Mouse (Mus musculus) heart, embryonic 11.5 days (tissue): Measurements from ENCODE around the gene Disp1. TPM values are rescaled to one million over a fixed set of nuclear protein-coding genes. Genes with fewer than 3 reads are reported as not detected.
A peak's percentile ranks its signal among the peaks of the same experiment; 100 is the strongest.

Experiments used
- ATAC-seq: fragments of 200-750 bp; cut with Nextera tagmentation; replicated peaks from 2 replicates; pipeline ENCODE4 v1.8.0; 2017; ENCODE audit warnings: moderate library complexity; ENCODE audit not compliant: insufficient number of reproducible peaks, low FRiP score, low TSS enrichment
- H3K27ac ChIP-seq: fragments of 300-500 bp; sonication (generic); 2 replicates; pipeline ENCODE4 v1.5.1; 2014; ENCODE audit warnings: mild to moderate bottlenecking, low read depth, low read length
- H3K27me3 ChIP-seq: fragments of 300-500 bp; sonication (generic); 2 replicates; pipeline ENCODE4 v1.6.1; 2014; ENCODE audit warnings: mild to moderate bottlenecking, low read length, mixed read lengths; ENCODE audit not compliant: control insufficient read depth, insufficient read depth
- H3K36me3 ChIP-seq: fragments of 300-500 bp; sonication (generic); 2 replicates; pipeline ENCODE4 v1.6.1; 2014; ENCODE audit warnings: mild to moderate bottlenecking, low read length, moderate library complexity, mixed read lengths; ENCODE audit not compliant: control insufficient read depth, insufficient read depth
- H3K4me1 ChIP-seq: fragments of 300-500 bp; sonication (generic); 2 replicates; pipeline ENCODE4 v1.6.1; 2014; ENCODE audit warnings: low read length; ENCODE audit not compliant: control insufficient read depth, insufficient read depth
- H3K4me2 ChIP-seq: fragments of 300-500 bp; sonication (generic); 2 replicates; pipeline ENCODE4 v1.6.1; 2014; ENCODE audit warnings: mild to moderate bottlenecking, moderate library complexity
- H3K4me3 ChIP-seq: fragments of 300-500 bp; sonication (generic); 2 replicates; pipeline ENCODE4 v1.5.1; 2014; ENCODE audit warnings: low read depth, low read length
- H3K9ac ChIP-seq: fragments of 300-500 bp; sonication (generic); 2 replicates; pipeline ENCODE4 v1.6.1; 2014; ENCODE audit warnings: mild to moderate bottlenecking, low read depth, low read length, moderate library complexity
- H3K9me3 ChIP-seq: fragments of 300-500 bp; sonication (generic); replicated peaks from 2 replicates; pipeline ENCODE4 v1.6.1; 2016; ENCODE audit warnings: low read length; ENCODE audit not compliant: control insufficient read depth
- WGBS: fragments of 180-500 bp; shearing (Covaris S2); extraction: QIAGEN DNeasy Blood & Tissue Kit; methylation state at CpG from one replicate; pipeline ENCODE4 v1.1.7; 2014; ENCODE audit not compliant: insufficient replicate concordance; 5-methylcytosine and 5-hydroxymethylcytosine counted together
- polyA plus RNA-seq: library from polyadenylated mRNA; unstranded; fragments of >200 nt; fragmentation: Nextera tagmentation; extraction: Ambion mirVana; gene quantifications from 2 replicates; pipeline ENCODE4 v1.2.1, GENCODE M21; 2014

Gene Disp1
- 11.8 and 12.6 TPM in 2 replicates for polyA plus RNA-seq

DNA sequence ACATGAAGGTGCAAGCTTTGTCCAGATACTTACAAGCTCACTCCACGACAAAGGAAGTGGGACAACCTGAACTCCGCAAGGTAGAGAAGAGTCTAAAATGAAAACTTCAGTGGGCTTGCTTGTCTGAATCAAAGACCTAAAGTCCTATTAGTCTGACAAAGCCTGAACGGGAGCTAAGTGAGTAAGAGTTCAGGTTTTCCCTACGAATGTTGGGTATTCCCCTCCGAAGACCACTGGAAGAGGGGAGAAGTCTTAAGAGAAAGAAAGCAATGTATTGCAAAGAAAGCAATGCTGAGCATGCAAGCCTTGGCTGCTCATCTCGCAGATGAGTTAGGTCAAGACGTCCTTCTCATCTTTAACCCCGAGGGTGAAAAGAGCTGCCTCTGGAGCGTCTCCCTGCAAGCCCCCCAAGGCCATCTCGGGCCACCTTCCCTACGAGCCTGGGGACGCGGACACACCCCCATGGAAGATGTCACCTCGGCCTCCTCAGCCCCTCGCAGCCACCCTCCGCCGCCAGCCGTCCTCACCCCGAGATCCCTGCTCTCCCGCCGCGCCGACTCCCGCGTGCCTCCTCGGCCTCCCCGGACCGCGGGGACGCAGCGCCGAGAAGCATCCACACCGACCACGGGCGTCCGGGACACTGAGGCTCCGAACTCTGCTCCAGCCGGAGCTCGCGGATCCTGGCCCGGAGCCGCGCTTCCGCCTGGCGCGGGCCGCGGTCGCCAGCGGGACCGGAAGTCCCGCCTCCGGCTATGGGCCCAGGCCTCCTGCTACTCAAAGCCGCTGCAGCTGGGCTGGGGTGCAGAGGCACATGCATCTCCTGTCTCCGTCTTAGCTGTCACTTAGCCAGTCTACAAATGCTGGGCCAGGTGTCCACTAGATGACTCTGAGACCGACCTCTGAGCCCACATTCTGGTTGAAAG is at the start of gene Disp1:
TSS of gene Disp1 (minus strand) at position 727 of the 923 bp plus-strand sequence.
- Histone ChIP-seq H3K4me3 (peak within 1 kb of the TSS; percentile 80), H3K9me3 (no peaks in the 10 kb centered on the region), H3K27ac (peak within 1 kb of the TSS; percentile 37; the same call in 1 of the 2 replicates), H3K4me1 (peaks cover 10% of the 10 kb centered on the region), H3K27me3 (no peaks in the 10 kb centered on the region), H3K36me3 (no peaks in the 10 kb centered on the region), H3K9ac (peak within 1 kb of the TSS; percentile 92), H3K4me2 (peak within 1 kb of the TSS; percentile 84)
- 4% methylated on average over 56 of the region's 56 CpGs for WGBS
- ATAC-seq: peak; percentile 87

DNA sequence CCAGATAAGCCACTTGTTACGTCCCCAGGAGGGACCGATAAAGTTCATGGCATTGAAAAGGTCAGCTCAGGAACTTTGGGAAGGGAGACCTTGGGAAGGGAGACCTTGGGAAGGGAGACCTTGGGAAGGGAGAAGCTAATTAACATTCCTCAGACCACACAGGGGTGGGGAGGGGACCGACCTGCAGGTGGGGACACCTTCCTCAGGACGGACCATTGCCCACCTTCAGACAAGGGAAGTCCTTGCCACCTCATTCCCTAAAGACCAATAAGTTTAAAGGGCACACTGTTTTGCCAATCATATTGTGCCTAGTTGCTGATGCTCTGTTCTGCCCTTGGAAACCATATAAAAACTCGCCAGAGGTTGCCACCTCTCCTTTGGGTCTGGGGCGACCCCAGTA is 46.3 kb upstream of the Disp1 start:
- Histone ChIP-seq H3K27me3 (no peaks in the 10 kb centered on the region), H3K4me2 (no peak overlapping the region), H3K27ac (no peak overlapping the region), H3K9me3 (no peaks in the 10 kb centered on the region), H3K36me3 (no peaks in the 10 kb centered on the region), H3K4me3 (no peak overlapping the region), H3K4me1 (0 out of 2 replicates have a peak, but pooled peaks cover 6% of the 10 kb centered on the region), H3K9ac (no peak overlapping the region)
- WGBS: 57% methylated on average over 6 of the region's 6 CpGs
- ATAC-seq: no peak

DNA sequence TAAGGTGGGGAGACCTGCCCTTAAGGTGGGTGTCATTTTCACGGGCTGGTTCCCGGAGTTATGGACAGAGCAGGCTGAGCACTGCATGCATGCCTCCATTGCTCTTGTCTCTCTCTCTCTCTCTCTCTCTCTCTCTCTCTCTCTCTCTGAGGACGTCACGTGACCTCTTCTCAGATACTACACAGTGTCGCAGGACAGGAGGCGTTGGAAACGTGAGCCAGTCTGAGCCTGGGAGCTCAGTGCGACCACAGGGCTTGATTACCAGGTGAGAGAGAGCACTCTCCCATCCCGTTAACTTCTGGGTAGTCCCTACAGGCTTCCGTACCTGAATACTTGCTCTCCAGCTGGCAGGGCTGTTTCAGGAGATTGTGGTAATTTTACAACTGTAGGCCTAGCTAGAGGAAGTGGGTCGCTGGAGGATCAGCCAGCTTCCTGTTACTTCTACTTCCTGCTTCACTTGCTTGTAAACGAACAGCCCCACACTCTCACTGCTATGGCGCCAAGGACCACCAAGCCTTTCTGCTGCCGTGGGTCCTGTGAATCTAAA is 44.7 kb upstream of the Disp1 start:
- Histone ChIP-seq H3K4me3 (no peak overlapping the region), H3K9ac (peak overlapping the region; percentile 31), H3K4me1 (0 out of 2 replicates have a peak, but pooled peaks cover 6% of the 10 kb centered on the region), H3K9me3 (no peaks in the 10 kb centered on the region), H3K27me3 (no peaks in the 10 kb centered on the region), H3K36me3 (no peaks in the 10 kb centered on the region), H3K4me2 (peak overlapping the region; percentile 19; the same call in 1 of the 2 replicates), H3K27ac (no peak overlapping the region)
- WGBS: 52% methylated on average over 14 of the region's 14 CpGs
- ATAC-seq: no peak

DNA sequence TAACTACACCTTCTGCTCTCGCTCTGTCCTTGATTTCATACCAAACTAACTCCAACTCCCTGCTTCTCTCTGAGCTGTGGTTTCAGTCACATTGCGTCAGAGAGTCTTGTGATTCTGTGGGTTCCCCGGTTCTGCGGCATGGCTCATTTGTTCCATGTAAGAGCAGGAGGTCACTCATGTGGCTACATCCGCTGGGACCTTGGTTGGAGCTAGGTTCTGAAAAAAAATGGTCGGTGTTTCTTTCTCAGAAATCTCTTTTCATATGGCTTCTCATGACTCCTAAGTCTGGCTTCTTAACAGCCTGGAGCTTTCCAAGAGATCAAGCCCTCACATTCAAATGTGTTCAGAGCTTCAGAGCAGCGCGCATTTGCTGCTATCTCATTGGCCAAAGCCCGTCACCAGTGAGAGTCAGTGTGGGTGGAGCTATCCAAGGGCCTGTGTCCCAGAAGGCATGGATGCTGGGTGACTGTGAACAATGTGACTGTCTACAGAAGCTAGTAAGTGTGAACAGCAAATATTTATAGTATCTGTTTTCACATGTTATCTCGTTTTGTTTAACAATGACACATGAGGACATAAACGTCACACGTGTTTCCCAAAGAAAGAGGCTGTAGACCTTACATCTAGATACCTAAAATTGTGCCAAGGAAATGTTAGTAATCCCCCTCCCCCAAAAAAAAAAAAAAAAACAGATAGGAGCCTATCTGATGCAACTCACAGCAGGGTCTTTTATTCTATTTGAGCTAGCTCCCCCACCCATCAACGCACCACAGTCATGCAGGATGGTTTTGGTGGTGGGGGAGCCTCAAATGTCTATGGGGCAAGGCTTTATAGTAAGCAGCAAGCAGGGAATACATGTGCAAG is 43.1 kb upstream of the Disp1 start:
- Histone ChIP-seq H3K27ac (no peak overlapping the region), H3K4me2 (peak overlapping the region; percentile 25; the same call in 1 of the 2 replicates), H3K36me3 (no peaks in the 10 kb centered on the region), H3K9me3 (no peaks in the 10 kb centered on the region), H3K27me3 (no peaks in the 10 kb centered on the region), H3K9ac (no peak overlapping the region), H3K4me3 (no peak overlapping the region), H3K4me1 (0 out of 2 replicates have a peak, but pooled peaks cover 6% of the 10 kb centered on the region)
- 62% methylated on average over 13 of the region's 13 CpGs for WGBS
- ATAC-seq: no peak

DNA sequence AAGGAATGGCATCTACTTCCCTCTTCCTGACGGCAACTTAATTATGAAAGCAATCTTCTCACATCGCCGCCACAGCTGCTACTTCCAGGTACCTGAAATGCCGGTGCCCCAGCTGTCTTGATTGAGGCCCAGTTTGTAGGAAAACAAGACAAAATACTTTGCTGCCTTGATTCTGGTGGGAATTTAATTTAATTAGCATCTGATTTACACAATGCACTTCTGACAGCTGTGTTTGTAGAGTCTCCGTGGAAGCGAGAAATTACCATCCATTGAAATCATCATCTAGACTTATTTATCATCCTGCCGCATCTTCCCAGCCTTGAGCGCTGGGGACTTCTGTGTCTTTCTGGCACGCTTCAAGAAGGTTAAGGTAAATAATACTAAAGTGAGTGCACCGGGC is 31.3 kb upstream of the Disp1 start:
- no peaks in the 10 kb centered on the region for H3K27me3 ChIP-seq
- no peak overlapping the region for H3K27ac ChIP-seq
- no peak overlapping the region for H3K4me3 ChIP-seq
- no peak overlapping the region for H3K9ac ChIP-seq
- no peaks in the 10 kb centered on the region for H3K4me1 ChIP-seq
- no peaks in the 10 kb centered on the region for H3K36me3 ChIP-seq
- no peak for ATAC-seq
- H3K9me3 ChIP-seq: no peaks in the 10 kb centered on the region
- 59% methylated on average over 10 of the region's 10 CpGs for whole genome bisulfite sequencing
- H3K4me2 ChIP-seq: no peak overlapping the region

DNA sequence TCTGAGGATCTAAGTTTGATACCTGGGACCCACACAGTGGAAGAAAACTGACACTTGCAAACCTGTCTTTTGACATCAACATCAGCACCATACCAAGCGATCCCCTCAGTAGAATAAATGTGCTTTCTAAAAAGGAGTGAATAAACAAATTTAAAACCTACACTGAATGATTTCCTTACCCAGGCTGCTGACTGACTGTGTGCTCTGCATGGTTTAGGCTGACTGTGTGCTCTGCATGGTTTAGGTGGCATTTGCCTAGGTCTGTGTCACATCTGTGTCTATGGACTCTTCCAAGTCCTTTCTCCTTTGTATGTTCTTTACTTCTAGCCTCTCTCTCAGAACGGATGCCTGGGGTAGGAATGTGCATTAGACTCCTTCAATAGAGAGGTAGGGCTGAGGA is 30.5 kb upstream of the Disp1 start:
- Histone ChIP-seq H3K4me2 (no peak overlapping the region), H3K9ac (no peak overlapping the region), H3K27ac (no peak overlapping the region), H3K36me3 (no peaks in the 10 kb centered on the region), H3K27me3 (no peaks in the 10 kb centered on the region), H3K4me1 (no peaks in the 10 kb centered on the region), H3K4me3 (no peak overlapping the region), H3K9me3 (no peaks in the 10 kb centered on the region)
- 54% methylated on average over 2 of the region's 2 CpGs for WGBS
- no peak for ATAC-seq

DNA sequence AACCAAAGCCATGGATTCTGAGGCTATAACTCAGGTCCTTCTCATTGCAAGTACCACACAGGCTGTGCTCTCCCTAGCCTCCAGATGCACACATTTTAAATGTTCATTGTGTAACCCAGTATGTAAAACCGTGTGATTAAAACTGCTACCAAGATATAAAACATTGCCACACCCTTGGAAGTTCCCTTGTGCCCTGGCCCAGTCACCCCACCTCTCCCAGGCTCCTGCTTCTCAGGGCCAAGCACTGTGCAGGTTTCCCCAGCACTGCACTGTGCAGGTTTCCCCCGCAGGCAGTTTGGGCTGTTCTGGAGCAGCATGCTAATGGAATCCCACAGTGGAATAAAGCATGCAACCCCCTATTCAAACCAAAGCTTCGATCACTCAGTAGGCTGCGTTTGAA is 29.3 kb upstream of the Disp1 start:
- Histone ChIP-seq H3K36me3 (no peaks in the 10 kb centered on the region), H3K27me3 (no peaks in the 10 kb centered on the region), H3K9me3 (no peaks in the 10 kb centered on the region), H3K4me3 (no peak overlapping the region), H3K27ac (no peak overlapping the region), H3K4me1 (no peaks in the 10 kb centered on the region), H3K4me2 (no peak overlapping the region), H3K9ac (no peak overlapping the region)
- no peak for ATAC-seq
- WGBS: 68% methylated on average over 4 of the region's 4 CpGs

DNA sequence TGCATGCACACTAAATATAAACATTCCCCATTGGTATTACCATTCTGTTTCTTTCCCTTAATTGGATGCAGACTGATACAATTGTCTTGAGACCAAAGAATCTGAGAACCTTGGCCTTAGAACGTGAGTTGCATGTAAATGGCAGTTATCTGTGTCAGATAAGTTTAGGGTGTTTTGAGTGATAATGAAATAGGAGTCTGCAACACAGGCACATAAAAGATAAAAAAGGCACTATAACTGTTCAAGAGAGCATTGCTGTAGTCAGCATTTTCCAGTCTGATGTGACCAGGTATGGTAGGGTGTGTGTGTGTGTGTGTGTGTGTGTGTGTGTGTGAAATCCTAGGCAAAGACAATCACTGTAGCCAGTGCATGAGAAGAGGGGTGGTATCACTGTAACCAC is 26.8 kb upstream of the Disp1 start:
- no peak overlapping the region for H3K27ac ChIP-seq
- no peak overlapping the region for H3K9ac ChIP-seq
- 8% methylated on average over 1 of the region's 1 CpGs for WGBS
- ATAC-seq: no peak
- no peaks in the 10 kb centered on the region for H3K9me3 ChIP-seq
- no peaks in the 10 kb centered on the region for H3K27me3 ChIP-seq
- H3K4me1 ChIP-seq: no peaks in the 10 kb centered on the region
- H3K4me2 ChIP-seq: no peak overlapping the region
- H3K36me3 ChIP-seq: no peaks in the 10 kb centered on the region
- no peak overlapping the region for H3K4me3 ChIP-seq
